Mouse (Mus musculus): ENCODE measurements around the gene Cdrt4.

The Cdrt4 gene

DNA sequence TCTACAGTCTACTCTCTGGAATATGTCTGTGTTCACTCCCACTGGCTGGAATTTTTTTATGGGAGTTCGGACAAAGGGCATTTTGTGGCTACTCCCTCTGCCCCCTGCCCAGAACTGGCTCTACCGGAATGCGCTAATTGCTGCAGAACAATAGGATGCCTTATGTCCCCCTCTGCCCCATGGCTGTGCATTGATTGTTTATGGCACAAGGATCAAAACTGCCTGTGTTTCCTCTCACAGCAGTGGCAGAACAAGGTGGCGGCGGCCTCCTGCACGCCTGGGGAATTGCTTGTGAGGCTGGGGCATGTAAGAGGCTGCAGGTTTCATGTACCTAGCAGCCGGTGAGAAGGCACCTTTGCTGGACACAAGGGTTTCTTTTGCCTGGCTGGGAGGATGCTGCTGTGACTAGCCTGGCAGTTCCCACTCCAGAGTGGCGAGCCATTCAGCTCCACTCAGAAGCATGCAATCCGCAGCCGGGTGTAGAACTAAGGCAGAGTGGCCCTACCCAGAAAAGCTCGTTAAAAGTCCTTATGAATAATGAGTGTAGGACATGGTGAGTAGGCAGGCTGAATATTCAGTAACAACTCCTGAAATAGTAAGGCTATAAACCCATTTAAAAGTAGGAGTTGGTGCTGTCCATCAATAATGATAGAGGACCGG lies 89.1 kb downstream of the Cdrt4 start:
- DNase-seq (ENCODE audit: low spot score): no peak

Data from urinary bladder, postnatal 14 days (tissue).